Mouse (Mus musculus): ENCODE measurements at regions not wholly inside any gene's neighbourhood (a gene's known extent, or its start where the extent isn't known, plus 50 kb on each side); places are given as distances from the start of the nearest gene placed in this dataset.

DNA sequence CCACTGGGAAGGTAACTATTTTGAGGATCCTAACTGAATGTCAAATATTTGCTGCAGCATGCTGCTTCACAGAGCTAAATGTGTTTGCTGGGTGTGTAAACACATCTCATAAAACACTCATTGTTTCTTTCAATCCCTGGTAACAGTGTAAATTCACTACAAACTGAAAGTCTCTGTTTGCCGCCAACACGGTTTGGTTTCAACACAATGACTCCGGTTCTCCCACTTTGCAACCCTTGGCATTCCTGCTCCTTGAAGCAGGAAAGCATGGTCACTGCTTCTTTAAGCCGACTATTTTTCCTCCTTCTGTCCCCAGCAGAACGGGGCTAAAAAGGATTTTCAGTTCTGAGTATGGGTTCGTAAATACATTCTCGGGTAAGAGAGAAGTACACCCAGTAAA lies 328.3 kb downstream of the Klf6 start:
- no peak for DNase-seq

DNA sequence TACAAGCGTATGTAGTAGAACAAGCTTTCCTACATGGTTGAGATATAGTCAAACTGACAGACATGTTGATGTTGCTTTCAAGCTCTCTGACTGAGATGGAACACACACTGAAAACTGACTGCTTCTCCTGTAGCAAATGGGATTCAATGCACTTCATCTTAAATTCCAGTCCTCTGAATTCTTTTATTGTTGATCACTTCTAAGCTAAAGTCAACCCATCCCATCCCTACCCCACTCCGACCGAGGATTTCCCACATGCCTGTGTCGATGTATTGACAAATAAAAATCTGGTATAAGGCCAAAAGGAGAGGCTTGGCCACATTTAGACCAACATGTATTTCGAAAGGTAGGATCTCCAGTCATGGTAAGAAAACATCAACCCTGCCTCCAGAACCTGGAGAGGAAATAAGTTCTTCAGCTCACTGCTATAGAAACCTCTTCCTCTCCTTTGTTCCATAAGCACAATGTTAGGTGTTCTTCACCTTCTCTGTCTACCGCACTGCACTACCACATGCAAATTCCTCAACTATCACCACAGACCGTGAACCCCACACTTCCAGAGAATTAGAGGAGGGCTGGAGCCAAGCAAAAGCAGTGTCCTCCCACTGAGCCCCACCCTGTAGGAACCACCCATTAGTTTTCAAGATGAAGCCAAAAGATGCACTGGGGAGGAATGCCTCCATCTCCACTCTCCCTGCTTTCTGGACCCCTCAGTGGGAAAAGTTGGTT lies 330.1 kb downstream of the Klf6 start:
- DNase-seq, result no peak

DNA sequence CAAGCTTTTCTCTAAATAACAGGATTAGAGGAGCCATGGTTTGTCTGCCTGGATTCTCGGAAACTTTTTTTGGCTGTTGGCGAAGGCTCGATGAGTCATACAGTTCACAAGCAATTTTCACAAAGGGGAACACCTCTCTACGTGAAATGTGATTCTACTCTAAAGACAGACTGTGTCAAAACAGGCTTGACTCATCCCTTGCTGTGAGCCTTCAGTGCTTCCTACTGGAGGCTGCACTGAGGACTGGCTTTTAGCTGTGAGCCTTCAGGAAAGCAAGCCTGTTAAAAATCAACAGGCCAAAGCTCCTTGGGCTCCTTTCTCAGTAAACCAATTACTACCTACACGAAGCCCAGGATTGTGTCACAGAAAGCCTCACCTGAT lies 330.6 kb downstream of the Klf6 start:
- no peak for DNase-seq

DNA sequence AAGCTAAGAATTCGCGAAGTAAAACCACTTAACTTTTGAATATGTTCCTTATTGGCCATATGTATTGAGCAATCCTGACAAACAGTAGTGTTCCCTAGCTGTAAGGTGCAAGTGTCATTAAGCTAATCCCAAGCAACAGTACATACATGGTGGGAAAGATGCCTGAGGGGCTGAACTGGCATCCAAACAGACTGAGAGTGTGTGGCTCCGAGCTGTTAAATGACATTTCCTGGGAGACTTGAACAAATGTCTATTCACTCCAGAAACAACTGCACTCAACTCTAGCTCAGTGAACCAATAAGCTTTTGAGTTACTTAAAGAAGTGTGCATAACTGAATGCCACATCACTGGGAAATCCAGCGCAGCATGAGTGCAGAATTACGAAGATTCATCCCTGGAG lies 335.4 kb downstream of the Klf6 start:
- DNase-seq, result no peak

DNA sequence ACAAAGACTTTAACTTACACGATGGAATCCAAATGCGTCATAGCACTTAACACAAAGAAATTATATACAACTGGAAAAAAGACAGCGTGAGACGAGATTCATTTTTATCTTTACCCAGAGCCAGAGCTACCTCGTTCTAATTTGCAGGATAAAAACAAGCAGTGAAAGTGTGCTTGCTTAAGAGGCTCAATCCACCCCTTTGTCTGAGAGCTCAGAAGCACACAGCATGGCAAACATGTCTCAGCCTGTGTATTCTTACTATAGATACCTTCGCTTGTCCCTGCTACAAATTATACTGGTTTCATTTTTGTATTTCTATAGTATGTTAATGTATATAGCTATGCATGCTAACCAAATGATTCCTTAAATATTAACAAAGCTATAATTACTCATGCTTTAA lies 337.8 kb downstream of the Klf6 start:
- DNase-seq, result no peak

DNA sequence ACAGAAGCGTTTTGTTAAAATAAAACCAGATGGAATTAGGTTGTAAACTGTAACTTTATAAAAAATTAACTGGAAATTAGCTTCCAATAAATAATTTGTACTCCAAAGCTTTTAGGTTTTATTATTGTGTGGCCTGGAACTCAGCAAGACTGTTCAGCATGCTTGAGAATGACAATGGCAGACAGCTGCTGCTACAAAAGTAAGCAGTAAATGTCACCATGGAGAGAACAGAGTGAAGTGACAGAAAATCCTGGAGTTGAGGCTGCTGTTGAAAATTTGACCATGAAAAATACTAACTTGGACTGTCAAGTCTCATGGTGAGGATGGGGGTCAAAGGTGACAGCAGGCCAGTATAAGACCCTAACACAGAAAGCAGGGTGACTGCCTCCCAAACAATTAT lies 340.2 kb downstream of the Klf6 start:
- DNase-seq, result no peak

DNA sequence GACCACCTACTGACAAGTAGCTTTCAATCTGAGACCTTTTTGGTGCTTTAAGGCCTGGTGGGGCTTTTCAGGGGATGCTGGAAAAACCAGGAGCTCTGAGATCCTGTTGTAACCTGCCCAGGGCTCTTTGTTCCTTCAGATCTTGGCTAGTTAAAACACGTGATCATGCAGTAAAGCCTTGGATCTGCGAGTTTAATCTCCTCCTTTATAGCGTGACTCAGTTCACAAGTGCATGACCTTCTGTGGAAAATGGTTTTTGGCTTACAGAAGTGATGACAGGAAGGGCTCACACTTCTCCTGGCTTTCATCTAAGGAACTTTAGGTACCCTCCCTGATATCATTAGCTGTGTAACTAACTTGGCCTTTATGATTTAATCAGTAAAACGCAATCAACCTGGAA lies 343.1 kb upstream of the Pitrm1 start:
- no peak for DNase-seq

DNA sequence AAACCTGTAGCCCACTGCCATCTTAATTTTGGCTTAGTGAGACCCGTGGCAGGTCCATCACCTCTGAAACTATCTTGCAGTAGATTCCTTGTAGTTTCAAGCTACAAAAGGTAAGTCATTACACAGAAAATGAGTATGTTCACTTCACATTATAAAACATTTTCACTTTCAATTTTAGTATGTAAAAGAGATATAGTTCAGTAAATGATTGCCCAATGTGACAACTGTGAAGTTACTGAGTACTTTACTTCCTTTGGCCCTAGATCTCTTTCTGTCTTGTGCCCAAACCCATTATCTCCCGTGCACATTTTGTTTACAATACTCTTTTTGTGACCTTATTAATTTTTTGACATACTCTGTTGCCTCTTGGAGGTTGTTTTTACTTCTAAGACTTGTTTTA lies 335.4 kb upstream of the Pitrm1 start:
- DNase-seq, result no peak

DNA sequence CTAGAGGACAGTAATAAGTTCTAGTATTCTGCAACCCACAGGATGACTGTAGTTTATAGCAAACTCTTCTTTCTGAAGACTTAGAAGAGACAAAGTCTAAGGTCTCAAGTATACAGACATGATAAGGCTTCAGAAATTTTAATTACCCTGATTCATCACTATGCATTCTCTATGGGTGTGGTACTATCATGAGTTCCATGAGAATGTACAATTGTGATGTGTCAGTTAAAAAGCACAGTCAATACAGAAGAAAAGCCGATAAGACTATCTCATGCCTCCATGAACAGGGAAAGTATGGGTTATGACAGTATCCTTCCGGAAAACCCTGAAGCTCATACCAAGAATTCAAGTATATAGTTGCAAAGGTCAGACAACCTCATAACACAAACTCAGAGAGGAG lies 333.8 kb upstream of the Pitrm1 start:
- no peak for DNase-seq

DNA sequence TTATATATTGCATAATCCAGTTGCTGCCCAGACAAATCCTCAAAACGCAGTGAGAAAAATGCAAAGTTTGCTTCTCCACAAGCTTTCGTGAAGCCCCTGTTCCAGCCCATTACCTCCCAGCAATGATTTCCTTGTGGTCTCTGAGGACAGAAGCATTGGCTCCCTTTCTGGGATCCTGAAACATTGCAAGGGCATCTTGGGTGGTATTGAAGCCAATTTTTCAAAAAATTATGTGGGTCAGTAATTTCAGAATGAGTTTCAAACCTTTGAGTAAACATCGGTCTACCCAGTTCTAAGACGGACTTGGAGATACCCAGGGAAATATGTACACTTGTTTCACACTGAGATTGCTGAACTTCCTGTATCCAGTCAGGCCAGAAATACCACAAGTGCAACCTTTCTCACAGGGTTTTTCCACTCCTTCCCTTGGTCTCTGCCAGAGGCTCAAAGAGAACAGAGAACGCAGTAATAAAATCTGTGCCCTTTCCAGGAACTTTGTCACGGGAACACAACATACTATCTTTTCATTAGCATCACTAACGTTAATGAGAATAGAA lies 321.8 kb upstream of the Pitrm1 start:
- no peak for DNase-seq

DNA sequence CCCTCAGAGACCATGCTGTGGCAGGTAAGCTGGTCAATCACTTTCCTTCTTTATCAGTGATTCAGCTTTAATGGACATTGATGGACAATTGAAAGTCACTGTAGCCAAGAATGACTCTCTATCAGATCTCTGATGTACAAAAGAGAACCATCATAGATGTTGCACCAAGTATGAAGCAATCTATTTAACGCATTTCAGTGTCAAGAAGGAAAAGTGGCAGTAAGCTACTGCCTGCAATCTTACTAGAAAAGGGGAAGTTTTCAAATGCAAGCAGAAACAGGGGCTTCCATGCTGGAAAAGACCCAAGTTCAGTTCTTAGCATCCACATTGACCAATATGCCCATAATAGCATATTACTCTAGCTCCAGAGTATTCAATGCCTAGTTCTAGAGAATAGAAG lies 319.7 kb upstream of the Pitrm1 start:
- no peak for DNase-seq

DNA sequence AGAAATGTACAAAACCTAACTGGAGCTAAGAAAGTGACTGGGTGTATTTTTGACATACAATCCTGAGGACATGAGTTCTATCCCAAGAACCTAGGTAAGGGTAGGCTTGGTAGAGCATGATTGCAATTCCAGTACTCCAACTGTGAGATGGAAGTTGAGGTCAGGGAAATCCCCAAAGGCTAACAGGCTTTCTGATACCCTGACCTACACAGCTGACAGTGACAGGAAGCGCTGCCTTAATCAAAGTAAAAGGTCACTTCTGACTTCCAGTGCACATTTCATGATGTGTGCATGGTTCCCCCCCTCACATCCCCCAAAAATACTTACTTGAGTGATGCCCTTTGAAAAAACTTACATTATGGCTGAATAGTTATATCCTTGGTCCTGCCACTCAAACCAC lies 312.6 kb upstream of the Pitrm1 start:
- DNase-seq, result no peak

DNA sequence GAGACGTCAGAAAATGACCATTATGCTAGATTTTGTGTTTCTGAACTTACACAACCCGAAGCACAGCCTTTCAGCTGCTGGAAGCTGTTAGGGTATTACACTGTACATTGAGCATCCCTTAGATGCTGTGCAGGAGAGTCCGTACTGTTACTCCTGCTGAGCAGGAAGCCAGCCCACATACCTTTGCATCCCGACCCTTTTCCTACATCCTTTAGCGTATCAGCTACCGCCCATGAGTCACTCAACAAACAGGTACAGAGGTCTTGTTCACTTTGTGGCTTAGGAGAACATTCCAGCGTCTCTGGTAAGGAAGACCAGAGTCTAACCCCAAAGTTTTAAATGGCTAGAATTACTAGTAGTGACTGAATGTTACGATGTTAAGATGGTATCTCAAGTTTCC lies 311.4 kb upstream of the Pitrm1 start:
- no peak for DNase-seq

DNA sequence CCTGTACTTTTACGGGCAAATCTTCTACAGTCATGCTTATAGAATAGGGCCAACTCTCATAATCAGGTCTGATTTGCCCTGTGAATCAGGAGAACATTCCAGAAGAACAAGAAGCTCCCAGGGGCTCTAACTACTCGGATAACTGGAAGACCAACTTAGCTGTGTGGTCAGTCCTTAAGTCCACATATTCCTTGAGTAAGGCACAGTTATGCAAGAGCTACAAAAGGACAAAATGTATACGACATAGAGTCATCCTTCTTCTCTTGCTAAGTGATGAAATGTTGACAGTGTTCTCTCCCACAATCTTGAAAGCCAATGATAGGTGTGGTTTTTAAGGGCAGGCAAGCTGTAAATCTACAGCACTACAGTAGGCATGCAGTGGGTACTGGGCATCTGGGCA lies 310.7 kb upstream of the Pitrm1 start:
- no peak for DNase-seq

DNA sequence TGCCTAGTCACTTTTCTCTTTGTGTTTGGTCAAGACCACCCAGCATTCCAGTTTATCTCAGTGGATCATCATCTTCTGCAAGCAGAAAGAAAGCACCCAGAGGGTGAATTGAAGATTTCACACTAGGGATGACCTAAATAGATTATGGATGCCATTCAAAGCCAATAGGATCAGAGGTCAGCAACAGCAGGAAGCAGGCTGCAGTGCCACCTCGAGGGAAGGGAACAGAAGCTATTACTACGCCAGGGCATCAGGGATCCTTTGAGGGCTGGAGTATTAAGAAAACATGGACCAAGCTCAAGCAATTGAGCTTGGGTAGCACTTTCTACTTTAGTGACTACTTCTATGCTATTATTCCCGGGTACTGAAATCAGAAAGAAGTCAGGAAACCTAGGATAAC lies 307.1 kb upstream of the Pitrm1 start:
- no peak for DNase-seq

DNA sequence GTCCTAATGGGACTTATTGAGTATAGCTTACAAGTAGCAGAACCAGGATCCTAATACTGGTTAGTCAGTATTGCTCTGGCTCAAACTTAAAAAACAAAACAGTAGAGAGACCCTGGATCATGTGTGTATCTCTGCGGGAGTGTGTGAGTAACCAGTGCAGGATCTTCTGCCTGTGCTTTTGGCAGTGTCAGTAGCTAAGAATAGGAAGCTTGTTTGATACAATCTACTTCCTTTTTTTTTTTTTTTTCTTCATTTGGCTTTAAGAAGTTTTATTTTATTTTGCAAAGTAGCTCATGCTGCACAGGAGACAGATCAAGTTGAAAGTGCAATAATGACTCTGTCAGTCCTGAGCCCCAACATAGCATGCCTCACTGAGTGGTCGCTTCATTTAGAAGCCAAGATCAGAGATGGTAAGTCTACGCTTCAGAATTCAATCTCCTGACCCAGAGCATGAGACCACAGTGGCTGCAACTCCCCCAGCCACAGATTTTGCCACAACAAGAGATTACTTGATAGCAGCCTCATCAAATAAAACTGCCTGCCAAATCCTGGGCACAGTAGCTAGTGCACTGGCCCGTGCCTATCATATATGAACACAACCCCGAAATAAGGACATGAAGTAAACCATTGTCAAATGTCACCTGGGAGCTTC lies 306.4 kb upstream of the Pitrm1 start:
- no peak for DNase-seq

DNA sequence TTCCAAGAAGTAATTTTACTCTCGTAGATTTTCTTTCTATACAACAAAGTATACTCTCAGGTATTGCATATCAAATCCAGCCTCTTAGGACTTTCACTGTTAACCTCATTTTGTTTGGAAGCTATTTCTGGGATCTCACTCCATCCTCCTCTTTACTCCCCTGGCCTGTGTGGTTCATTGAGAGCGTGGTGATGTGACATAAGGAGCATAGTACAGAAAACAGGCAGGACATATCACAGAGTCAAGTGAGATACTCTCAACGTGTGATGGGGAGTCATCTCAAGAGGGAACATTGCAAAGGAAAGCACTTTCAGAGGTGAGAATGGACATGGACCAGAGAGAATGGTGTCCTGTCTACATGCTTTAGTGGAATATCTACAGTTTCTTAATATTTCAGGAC lies 297.8 kb upstream of the Pitrm1 start:
- no peak for DNase-seq

DNA sequence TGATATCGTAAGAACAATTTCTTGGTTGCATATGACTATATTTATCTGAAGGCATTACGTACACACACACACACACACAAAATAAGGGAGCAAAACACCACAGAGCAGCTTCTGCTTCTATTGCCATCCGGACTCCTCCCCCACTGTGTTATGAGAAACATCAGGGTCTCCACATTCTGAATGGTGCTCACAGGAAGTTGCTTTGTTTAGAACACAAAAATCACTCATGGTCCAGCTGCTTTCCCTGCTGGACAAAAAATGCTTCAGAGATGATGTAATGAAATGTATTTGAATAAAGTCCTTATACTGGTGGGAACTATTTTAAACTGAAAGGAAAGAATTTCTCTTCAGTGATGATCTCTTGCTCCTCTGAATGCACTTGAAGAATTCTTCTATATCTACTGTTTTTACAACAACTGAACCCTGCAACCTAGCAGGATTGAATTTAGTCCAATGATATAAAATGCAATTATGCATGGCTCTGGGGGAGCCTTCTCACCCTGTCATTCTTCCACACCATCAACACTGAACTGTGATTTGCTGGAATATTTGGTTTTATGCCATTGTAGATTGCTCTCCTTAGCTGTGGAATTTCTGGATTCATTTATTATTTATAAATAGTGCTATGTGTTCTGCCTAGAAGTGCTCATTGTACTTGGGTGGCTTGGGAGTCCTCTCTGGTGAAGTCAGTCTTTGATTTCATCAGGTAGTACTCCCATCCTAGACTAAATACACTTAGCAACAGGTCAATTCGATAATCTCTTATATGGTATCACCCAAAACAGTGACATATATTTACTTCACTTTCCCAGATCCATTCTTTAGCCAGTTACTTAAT lies 296.7 kb upstream of the Pitrm1 start:
- DNase-seq, result no peak

DNA sequence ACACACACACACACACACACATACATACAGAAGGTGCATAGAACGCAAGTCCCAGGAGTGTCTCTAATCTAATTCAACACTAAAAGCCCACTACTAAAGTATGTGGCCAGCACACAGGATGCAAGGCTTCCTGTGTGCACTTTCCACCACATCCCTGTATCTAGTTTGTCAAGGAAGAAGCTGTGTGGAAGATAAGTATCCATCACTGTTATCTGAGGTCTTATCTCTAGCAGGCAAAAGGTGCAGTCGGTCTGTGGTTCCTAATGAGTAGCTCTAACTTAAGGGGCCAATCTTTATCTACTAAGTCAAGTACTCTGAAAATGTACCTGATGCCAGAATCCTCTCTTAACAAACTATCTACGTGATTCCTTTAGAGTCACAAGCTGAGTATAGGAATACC lies 295.8 kb upstream of the Pitrm1 start:
- DNase-seq, result no peak

DNA sequence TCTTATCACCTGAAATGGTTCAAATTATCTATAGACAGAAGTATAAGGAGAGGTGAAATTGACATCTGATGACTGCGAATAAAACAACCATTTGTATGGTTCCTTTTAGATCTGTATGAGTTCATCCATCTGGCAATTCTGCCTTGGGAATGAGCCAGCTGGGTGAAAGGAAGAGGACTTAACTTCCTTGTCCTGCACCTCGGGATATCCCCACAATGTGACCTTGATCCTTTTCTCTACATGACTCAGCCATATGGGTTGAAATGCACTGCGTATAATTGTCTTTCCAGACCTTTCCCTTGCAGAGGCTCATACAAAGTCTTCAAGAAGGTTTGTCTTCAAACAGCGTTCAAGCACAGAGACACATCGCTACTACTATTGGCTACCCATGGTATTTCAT lies 292.6 kb upstream of the Pitrm1 start:
- no peak for DNase-seq

DNA sequence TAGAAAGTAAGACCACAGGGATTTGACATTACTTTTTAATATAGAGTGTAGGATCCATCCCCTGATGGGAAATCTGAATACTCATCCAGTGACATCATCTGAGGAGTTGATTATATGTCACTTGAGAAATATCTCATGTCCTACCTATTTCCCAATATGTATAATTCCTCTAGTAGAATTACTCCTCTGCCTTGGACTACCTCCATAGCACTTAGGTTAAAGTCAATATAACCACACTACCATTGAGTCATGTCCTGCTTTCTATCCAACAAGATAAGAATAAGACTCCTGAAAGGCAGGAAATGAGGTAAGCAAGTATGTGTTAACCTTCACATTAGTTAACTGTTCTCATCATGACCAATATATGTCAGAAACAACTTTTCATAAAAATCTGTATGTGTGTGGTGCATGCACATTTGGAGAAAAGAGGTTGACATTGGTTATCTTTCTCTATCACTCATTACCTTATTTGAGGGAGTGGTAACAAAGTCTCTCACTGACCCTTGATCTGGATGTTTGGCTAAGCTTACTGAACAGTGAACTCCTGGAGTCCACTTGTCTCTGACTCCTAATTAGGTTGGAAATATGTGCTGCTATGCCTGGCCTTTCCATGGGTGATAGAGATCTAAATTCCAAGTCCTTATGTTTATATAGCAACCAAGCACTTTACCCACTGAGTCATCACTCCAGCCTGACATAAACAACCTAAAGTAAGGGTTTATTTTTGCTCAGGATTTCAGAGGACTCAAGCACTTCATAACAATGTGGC lies 292.0 kb upstream of the Pitrm1 start:
- no peak for DNase-seq

DNA sequence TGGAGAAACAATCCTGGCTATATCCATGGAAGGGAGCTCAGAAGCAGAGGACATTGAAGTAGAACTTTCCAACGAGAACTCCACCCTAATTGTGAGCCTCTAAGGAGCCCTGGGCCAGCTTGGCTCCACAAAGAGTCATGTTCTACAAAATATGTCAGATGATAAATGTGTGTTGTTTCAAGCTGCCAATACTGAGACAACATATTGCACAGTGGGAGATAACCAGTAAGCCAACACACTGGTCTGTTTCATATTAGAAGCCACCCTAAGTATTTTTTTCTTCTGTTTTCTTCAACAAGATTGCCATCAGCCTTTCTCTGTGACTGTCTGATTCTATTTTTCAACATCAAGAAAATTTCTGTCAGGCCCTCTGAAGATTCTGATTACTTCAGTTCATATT lies 289.5 kb upstream of the Pitrm1 start:
- DNase-seq, result no peak

DNA sequence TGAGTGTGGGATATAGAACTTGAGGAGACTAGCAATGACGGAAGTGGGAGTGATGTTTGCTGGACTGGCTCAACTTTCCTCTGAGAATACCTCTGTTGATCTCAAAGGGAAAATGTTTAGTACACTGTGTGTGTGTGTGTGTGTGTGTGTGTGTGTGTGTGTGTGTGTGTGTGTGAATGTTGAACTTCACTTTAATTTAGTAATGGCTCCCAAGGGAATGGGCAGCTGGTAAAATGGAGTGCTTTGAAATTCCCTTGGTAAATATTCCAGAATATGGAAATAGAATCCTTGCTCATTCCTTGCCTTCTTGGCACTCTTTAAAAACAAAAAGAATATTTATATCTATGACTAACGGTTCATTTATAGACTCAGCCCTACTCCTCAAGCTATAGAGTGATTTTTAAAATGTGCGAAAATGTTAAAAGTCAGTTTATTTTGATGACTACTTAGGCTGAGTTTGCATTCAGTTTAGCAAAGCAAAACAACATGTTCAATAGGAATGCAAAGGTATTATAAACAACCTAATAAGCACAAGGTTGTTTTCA lies 287.6 kb upstream of the Pitrm1 start:
- no peak for DNase-seq

All from thymus, postnatal 14 days (tissue).